Mouse (Mus musculus): ENCODE measurements at regions not wholly inside any gene's neighbourhood (a gene's known extent, or its start where the extent isn't known, plus 50 kb on each side); places are given as distances from the start of the nearest gene placed in this dataset.
"Not testable (repeated sequence)": the region's sequence is repeated elsewhere in the genome, so short reads cannot be mapped to it uniquely, and the experiment has no call there.

GRCm38 (mm10) chr6:3319378-3319777, 80.0 kb downstream of the Samd9l start:
- DNase-seq (ENCODE audit: extremely low spot score): no peak

GRCm38 (mm10) chr6:3307598-3308220, 91.7 kb downstream of the Samd9l start:
- DNase-seq (ENCODE audit: extremely low spot score): peak; percentile 63

- DNase-seq (ENCODE audit: extremely low spot score): not testable (repeated sequence)
Observed at GRCm38 (mm10) chr6:3304881-3305620, 94.3 kb downstream of the Samd9l start.

- not testable (repeated sequence) for DNase-seq (ENCODE audit: extremely low spot score)
Observed at GRCm38 (mm10) chr6:3293316-3293715, 106.1 kb downstream of the Samd9l start.

GRCm38 (mm10) chr6:3291983-3292382, 107.4 kb downstream of the Samd9l start:
- not testable (repeated sequence) for DNase-seq (ENCODE audit: extremely low spot score)

- DNase-seq (ENCODE audit: extremely low spot score): not testable (repeated sequence)
Observed at GRCm38 (mm10) chr6:3268726-3269125, 130.6 kb downstream of the Samd9l start.

GRCm38 (mm10) chr6:3265477-3265876, 133.9 kb downstream of the Samd9l start:
- DNase-seq (ENCODE audit: extremely low spot score): not testable (repeated sequence)
